Mouse (Mus musculus) cerebellum, postnatal 14 days (tissue): ENCODE results near the gene Lpar3.
"Not testable (repeated sequence)": the region's sequence is repeated elsewhere in the genome, so short reads cannot be mapped to it uniquely, and the experiment has no call there.

Experiments used
- DNase-seq, 2 experiments: peaks; one replicate each; pipeline ENCODE4 v3.0.0; 2021; ENCODE audit warnings: mixed read lengths in 2 of 2

Gene Lpar3

DNA sequence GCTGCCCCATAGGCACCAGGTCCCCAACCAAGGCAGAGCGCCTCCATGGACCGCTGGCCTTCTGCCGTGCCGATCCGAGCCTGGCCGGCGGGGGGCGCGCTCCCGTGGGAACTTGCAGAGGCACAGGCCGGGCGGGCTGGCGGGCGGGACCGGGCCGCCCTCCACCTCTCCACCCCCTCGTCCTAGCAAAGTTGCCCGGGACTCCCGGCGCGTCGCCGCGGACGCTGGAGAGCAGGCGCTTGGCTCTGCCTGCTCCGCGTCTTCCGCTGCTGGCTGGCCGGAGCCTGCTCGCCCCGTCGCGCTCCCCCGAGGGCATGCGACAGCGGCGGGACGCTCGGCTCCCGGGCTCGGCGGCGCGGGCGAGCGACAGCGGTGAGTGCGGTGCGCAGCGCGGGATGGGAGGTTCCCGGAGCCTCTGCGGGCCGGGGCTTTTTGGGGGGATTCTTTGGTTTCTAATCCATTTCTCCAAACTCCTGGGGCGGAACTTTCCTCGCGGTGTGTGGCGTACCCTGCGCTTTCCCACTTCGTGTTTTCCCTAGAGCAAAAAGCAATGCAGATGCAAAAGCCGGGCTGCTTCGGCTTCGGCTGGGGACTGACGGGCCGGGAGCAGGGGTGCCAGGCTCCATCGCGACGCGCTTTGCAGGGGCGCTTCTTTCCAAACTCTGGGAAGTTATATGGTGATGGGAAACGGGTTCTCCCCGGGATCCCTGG is at the start of gene Lpar3:
Lpar3 (plus strand) TSS at position 188 of the 711 bp plus-strand sequence.
- peak; percentile 31 to 63 for DNase-seq

GRCm38 (mm10) chr3:146173030-146173429 is 47.7 kb upstream of the Lpar3 start:
- no peak for DNase-seq

- DNase-seq = no peak
Observed at GRCm38 (mm10) chr3:146174215-146174614, 46.5 kb upstream of the Lpar3 start.

DNA sequence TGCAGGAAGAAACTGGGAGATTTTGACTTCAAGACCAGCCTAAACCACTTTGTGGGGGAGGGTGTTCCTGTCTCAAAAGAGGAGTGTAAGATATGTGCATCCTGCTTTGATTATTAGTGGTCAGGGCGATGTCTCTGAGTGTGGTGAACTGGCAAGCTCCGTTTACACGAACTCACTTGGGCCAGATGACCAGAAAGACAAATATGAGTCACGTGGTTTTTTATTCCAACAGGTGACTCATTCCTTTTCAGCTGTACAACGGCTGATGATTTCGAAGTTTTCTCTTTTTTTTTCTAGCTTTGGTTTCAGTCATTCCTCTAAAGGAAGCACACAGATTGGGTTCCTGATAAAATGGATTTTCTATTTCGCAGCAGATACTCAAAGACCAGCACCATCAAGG is 43.5 kb upstream of the Lpar3 start:
- no peak for DNase-seq

DNA sequence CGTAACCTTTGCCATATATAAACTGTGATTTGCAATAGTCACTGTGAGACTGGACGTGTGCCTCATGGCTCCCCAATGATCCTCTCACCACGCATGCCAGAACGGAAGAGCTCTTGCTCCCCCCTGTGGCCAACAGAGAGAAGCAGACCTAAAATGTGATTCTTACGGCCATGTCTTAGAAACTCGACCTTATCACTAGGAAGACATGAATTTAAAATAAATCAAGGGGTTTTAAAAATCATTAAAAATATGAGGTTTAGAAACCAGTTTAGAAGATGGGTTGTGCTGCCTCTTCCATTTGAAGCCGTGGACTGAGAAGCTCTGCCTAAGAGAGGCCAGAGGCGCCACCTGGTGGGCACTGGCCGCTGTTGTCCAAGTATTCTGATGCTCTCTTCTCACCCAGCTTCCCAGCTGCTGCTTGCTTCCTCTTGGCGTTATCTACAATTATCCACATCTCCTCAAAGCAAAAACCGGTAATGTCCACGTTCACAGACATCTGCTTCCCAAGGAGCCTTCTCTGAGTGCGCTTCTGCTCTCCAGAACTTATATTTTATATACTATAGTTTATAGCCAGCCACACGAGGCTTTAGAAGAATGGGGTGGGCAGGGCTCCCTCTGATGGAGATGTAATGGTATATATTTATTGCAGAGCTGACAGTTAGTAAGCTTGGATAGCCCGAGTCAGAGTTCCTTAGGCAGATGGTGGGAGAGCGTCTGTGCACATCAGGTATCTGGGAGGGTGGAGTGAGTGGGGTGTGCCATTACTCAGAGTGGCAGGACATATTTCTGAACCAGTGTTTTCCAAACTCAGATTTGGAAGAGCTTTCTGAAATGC is 42.8 kb upstream of the Lpar3 start:
- peak; percentile 91 to 94 for DNase-seq

GRCm38 (mm10) chr3:146180341-146180740 is 40.4 kb upstream of the Lpar3 start:
- DNase-seq = peak in 1 of 2 experiments; percentile 20

DNA sequence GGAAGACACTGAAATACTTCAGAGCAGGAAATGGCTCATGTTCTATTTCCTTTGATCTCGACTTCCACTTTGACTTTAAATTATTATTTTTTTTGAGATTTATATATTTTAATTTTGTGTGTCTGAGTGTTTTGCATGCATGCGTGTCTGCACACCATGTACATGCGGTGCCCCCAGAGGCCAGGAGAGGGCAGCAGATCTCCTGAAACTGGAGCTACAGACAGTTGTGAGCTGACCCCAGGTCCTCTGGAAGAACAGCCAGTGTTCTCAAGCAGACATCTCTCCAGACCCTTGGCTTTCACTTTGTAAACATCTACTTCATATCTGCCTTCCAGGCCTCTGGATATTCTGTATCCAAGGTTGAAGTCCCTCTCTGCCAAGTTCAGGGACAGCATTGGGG is 39.8 kb upstream of the Lpar3 start:
- peak; percentile 54 to 76 for DNase-seq

DNA sequence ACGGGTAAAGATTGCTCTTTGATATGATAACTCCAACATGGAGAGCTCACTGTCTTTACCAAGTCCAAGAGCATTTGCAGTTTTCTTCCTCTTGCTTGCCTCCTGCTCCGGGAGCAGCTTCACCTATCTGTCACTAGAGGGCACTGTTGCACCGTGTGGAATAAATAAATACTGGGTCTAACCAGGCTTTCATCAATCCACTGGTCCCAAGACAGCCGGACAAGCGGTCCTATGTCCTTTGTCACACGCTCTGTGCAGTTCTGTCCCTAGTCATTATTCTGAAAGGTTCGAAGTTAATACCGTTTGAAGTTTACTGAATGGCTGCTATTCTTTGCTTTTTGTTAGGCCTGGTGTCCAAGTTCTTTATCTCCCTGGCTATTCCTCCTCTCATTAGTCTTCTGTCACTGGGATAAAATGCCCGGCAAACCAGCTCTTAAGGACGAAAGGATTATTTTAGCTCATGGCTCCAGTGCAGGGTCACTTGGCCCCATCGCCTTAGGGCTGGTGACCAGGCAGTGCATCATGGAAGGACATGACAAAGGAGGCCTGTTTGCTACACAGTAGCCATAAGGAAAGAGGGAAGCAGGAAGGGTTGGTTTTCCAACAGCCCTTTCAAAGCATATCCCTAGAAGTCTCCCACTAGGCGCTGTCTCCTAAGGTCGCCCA is 35.6 kb upstream of the Lpar3 start:
- DNase-seq = peak; percentile 76 to 80

DNA sequence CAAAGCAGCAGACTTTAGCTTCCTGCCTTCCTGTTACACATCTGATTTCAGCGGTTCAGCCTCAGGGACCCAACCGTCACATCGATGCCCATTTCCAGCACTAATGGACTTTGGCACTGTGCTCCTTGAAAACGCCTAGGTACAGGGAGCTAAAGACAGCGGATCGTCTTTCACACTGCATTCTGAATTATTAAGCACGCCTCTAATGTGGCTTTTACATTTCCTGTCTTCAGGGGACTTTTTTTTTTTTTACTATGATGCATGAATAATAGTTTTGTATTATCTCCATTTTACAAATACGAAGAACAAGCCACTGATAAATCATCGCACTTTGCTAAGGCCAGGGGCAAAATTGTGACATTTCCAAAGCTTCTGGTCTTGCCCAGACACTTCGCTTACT is 34.7 kb upstream of the Lpar3 start:
- no peak for DNase-seq

DNA sequence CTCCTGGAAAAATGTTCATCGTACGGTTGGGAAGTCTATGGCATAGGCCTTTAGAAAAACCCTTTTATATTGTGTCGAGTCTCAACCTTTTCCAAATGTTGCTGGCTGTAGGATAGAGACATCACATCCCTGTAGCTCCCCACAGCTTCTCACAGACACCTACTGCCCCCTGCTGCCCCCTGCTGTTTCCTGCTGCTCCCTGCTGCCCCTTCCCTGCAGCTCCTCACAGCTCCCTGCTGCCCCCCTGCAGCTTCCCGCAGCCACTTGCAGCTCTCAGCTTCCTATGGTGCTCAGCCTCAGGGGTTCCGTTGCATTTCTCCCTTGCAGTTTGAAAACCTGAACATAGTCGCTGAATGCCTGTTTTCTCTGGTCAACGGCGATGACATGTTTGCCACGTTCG is 30.8 kb upstream of the Lpar3 start:
- DNase-seq = no peak

- DNase-seq = no peak
Observed at GRCm38 (mm10) chr3:146192507-146192906, 28.3 kb upstream of the Lpar3 start.

DNA sequence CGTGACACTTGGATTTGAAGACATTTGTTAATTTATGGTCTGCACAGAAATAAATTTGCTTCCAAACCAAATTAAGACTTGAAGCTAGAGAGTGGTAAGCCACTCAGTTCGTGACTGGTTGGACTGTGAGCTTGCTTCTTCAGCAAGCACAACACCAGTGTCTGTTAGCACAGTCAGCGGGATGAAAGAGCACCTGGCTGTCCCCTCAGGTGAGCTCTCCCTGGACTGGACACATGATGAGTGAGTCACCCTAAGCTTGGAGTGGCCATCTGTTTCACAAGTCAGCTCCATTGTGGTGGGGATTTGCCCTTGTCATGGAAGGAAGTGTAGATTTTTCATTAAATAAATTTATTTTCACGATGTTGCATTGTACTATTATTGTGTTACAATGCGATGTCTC is 25.6 kb upstream of the Lpar3 start:
- no peak for DNase-seq

DNA sequence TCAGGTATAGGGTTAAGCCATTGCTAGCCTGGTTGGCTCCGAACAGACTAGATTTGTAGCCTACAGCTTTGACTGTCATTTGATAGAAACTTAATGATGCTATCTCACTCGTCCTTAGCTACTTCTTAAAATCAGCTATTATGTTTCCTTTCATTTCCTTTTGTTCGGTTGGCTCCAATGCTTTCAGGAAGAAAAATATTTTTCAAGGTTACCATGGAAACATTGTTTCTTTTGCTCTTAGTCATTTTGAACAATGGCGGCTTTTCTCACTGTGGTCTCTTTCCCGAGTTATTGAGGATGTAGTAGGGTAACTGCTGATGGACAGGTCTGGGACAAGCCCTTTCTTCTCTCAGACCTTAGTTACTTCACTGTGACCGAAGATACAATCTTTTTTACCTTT is 24.5 kb upstream of the Lpar3 start:
- no peak for DNase-seq

DNA sequence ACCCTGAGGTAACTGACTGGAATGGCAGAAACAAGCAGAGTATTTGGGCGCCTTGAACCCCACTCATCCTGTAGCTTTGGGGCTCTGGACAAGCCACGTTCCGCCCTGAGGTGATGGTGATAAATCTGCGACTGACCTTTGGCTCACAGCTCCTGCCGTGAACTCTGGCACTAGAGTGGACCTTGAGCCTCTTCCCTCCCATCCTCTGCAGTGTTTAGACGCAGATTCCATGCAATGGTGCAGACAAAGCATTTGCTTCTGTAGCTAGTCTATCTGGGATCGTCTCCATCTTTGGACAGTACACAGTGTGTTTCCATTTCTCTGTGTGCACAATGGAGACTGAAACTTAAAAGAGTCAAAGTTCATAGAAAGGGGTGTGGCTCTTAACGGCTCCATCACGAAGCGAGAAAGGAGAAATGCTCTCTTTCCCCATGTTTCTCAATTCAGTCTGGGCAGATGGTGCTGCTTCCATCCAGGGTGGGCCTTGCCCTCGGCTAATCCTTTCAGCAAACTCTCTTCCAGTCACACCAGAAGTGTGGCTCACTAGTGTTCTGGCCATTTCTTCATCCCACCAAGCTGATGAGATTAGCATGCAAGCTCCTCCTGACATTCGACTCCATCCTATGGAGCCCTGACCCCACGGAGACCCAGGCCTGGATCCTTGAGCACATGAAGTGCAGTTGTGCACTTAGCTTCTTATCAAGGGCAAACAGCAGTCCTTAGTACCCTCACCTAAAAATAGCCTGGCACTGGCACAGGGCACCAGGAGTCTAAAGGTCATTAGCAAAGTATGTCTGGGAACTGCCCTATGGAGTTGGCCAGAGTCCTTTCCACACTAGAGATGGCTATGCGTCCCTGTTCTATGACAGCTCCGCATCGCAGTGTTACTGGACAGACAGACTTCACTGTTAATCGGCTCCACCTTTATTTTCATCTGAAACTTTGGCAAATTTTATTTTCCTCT is 23.7 kb upstream of the Lpar3 start:
- no peak for DNase-seq

DNA sequence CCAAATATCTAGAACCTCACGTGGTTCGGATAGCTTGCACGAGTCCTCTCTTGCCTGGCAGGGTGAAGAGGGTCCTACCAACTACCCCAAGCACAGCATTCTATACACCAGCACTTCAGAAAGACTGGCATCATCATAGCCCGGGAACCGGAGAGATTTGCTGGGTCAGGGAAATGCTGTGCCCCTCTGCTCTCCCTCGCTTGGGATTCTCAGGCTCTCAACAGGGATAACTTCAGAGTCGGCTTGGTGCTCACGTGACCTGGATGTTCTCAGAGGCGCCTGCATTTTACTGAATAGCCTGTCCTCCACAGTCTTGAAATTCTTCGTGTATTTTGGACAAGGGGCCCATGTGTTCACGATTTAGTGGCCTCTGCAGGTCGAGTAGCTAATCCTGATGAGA is 23.0 kb upstream of the Lpar3 start:
- no peak for DNase-seq

- DNase-seq = no peak
Observed at GRCm38 (mm10) chr3:146198803-146199481, 21.8 kb upstream of the Lpar3 start.

GRCm38 (mm10) chr3:146199486-146199885 is 21.3 kb upstream of the Lpar3 start:
- DNase-seq = no peak

GRCm38 (mm10) chr3:146204375-146204774 is 16.4 kb upstream of the Lpar3 start:
- DNase-seq = no peak

GRCm38 (mm10) chr3:146205305-146205704 is 15.5 kb upstream of the Lpar3 start:
- no peak for DNase-seq

DNA sequence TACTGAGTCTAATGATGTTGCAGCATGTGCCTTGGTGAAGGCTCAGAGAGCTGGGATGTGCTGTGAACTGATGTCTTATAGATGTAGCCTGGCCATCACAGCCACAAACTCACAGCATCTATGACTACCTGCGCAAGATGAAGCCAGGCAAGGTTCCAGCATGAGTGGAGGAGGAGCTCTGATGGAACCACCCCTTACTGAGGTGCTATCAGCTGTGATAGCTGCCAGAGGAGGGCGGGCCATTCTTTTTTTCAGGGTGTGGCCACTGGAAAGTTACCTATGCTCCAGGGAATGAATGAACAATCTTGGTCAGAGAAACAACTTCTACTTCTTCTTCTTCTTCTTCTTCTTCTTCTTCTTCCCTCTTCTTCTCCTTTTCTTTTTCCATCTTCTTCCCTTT is 14.1 kb upstream of the Lpar3 start:
- no peak for DNase-seq

- no peak for DNase-seq
Observed at GRCm38 (mm10) chr3:146207440-146207839, 13.3 kb upstream of the Lpar3 start.

GRCm38 (mm10) chr3:146209759-146210158 is 11.0 kb upstream of the Lpar3 start:
- DNase-seq = not testable (repeated sequence)
